Mouse (Mus musculus): Measurements from ENCODE around the gene Slc35b1. TPM values are rescaled to one million over a fixed set of nuclear protein-coding genes. Genes with fewer than 3 reads are reported as not detected.
A peak's percentile ranks its signal among the peaks of the same experiment; 100 is the strongest.

Gene Slc35b1
- total RNA-seq (2021), result 10 to 100 TPM; 55.7 to 65.8 TPM
- long read RNA-seq, experiment 1, transcript Slc35b1-201 (9 exons, 1,523 nt), result major isoform, 16 of 29 reads
- long read RNA-seq, experiment 1, transcript Slc35b1-202 (9 exons, 1,299 nt), result minor isoform, 6 of 29 reads
- long read RNA-seq, experiment 1, partial matches to known transcripts, result 0 of 29 reads
- long read RNA-seq, experiment 1, other reads (novel, unspliced or antisense), result 7 of 29 reads
- long read RNA-seq, experiment 2, transcript Slc35b1-201 (9 exons, 1,523 nt), result major isoform, 67 of 115 reads
- long read RNA-seq, experiment 2, transcript Slc35b1-202 (9 exons, 1,299 nt), result minor isoform, 31 of 115 reads
- long read RNA-seq, experiment 2, partial matches to known transcripts, result 5 of 115 reads
- long read RNA-seq, experiment 2, other reads (novel, unspliced or antisense), result 12 of 115 reads

DNA sequence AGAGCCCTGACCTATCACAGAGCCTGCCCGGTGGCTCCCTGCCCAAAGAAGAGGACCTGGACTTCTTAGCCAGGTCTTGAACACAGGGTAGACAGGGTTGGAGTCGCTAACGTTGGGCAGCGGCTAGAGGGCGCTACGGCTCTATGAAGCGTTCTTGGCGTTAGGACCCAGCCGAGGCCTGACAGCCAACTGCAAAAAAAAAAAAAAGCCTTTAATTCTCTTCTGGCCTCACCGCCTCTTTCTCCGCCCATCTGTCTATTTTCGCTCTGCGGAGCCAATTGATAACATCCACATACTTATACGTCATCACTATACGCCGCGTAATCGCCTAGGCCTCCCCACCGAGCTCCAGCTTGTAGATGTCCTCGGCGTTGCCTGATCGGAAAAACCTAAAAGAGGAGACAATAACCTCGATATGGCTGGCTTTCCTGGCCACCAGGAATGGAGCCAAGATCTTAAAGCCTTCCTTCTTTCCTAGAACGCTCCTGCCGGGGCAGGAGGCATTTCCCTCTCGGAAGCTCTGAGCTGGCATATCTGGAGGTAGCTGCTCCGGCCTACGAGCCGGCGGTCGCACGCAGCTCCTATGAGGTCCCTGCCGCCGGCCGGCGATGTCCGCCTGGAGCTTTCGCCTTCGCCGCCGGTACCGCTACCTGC lies at the start of gene Slc35b1:
Gene Slc35b1, plus strand, starts transcription at position 374 of the 654 bp plus-strand sequence.
- DNase-seq (ENCODE audit: low spot score in 2 of 2), result peak; percentile 86 to 89

DNA sequence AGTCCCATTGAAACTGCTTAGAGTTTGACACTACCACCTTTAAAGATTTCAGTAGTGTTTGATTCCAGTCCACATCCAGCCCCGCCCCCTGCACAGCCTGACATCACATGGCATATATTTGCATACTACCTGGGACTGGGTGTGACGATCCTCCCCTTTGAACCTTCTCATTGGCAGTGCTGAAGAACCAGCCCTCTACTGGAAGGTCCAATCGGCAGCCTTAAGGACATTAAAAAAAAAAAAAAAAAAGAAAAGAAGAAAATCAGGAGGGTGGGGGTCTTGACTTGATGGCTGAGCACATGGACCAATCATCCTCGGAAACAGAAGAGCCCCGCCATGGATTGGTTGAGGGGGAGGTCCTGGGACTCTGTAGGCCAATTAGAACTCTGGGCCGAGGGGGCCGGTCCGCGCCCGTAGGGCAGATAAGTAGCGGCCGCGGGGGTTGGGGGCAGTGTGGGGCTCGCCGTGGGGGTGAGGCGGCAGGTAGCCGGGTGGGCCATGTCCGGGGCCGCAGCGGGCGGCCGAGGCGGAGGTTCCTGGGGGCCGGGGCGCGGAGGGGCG lies 47.8 kb upstream of the Slc35b1 start, which contains the start of gene Fam117a:
Gene Fam117a, plus strand, starts transcription at position 451 of the 561 bp plus-strand sequence.
- DNase-seq (ENCODE audit: low spot score in 2 of 2), result peak; percentile 68 to 70

- DNase-seq (ENCODE audit: low spot score in 2 of 2), result peak; percentile 51 to 52
These were observed 47.2 kb upstream of the Slc35b1 start for GRCm38 (mm10) chr11:95337129-95337813.

- DNase-seq (ENCODE audit: low spot score in 2 of 2), result no peak
These were observed 46.6 kb upstream of the Slc35b1 start for GRCm38 (mm10) chr11:95337846-95338342.

- DNase-seq (ENCODE audit: low spot score in 2 of 2), result no peak
These were observed 44.9 kb upstream of the Slc35b1 start for GRCm38 (mm10) chr11:95339471-95340021.

GRCm38 (mm10) chr11:95340259-95340658 lies 44.2 kb upstream of the Slc35b1 start:
- DNase-seq (ENCODE audit: low spot score in 2 of 2), result no peak

GRCm38 (mm10) chr11:95340664-95341063 lies 43.8 kb upstream of the Slc35b1 start:
- DNase-seq (ENCODE audit: low spot score in 2 of 2), result no peak

- DNase-seq (ENCODE audit: low spot score in 2 of 2), result no peak
These were observed 41.3 kb upstream of the Slc35b1 start for GRCm38 (mm10) chr11:95343180-95343579.

GRCm38 (mm10) chr11:95344181-95344580 lies 40.3 kb upstream of the Slc35b1 start:
- DNase-seq (ENCODE audit: low spot score in 2 of 2), result no peak

DNA sequence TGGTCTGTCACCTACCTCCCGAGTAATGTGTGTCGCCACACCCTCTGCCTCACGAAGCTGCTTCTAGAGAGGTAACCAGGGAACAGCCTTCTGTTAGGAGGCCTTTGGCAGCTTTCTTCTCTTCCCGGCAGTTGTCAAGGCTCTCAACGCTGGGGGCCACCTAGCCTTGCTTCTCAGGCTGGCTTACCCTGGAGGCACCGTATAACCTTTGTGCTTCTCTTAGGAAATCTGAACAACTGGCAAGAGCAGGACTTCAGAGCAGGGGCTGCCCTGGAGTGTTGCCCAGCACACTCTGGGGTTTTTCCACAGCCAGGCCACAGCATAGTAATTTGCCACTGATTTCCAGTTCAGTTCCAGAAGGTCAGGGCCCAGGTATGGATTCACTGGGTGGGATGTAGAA lies 34.2 kb upstream of the Slc35b1 start:
- no peak for DNase-seq (ENCODE audit: low spot score in 2 of 2)

GRCm38 (mm10) chr11:95350960-95351359 lies 33.5 kb upstream of the Slc35b1 start:
- DNase-seq (ENCODE audit: low spot score in 2 of 2), result no peak

GRCm38 (mm10) chr11:95352686-95353085 lies 31.8 kb upstream of the Slc35b1 start:
- no peak for DNase-seq (ENCODE audit: low spot score in 2 of 2)

- no peak for DNase-seq (ENCODE audit: low spot score in 2 of 2)
These were observed 31.3 kb upstream of the Slc35b1 start for GRCm38 (mm10) chr11:95353226-95353625.

DNA sequence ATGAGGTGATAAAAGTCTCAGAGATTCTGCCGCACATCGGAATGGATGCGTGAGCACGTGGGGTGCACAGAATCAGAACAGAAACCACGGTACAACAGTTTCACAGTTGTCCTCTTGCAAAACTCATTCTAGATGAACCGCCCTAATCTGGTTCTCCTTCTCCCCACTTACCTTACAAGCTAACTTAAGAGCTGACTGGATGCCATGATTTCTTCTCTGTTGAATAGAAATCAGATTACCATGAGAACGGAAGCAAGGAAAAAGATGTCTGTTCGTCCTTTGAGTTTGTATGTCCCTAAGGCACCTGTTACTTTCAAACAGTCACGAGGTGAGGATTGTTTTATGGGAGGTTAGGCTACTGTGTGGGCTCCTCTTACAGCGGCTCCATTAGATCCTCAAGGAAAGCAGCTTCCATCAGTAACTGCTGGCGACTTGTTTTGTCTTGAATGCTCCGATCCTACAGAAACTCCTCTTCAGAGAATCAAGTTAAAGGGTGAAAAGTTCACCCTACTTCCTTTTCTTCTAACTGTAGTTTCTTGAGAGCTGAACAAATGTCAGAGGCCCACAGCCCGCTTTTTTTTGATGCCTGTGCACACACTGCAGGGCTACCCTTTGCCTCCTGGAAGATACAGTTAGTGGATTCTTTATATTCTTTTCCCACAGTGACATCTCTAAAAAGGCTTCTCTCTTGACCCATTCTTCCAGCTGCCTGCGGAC lies 30.1 kb upstream of the Slc35b1 start:
- no peak for DNase-seq (ENCODE audit: low spot score in 2 of 2)

GRCm38 (mm10) chr11:95354945-95355660 lies 29.4 kb upstream of the Slc35b1 start:
- DNase-seq (ENCODE audit: low spot score in 2 of 2), result no peak

DNA sequence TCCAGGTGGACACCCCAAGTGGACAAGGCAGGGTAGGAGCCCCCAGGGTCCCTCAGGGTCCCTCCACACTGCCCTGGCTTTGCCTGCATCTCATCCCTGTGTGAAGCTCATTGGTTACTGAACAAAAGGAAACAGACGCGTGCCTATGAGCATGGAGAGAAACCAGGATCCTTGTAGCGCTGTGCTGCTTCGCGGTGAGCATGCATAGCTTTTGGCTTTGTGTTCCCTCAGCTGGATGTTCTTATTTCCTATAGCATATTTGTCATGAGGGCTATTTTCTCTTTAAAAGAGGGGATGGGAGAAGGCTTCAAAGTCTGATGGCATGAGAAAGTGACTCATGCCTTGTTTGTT lies 28.9 kb upstream of the Slc35b1 start:
- no peak for DNase-seq (ENCODE audit: low spot score in 2 of 2)

GRCm38 (mm10) chr11:95356039-95356438 lies 28.5 kb upstream of the Slc35b1 start:
- DNase-seq (ENCODE audit: low spot score in 2 of 2), result no peak

- peak; percentile 18 to 43 for DNase-seq (ENCODE audit: low spot score in 2 of 2)
These were observed 27.8 kb upstream of the Slc35b1 start for GRCm38 (mm10) chr11:95356469-95357273.

GRCm38 (mm10) chr11:95358263-95358662 lies 26.2 kb upstream of the Slc35b1 start:
- DNase-seq (ENCODE audit: low spot score in 2 of 2), result no peak
